Mouse (Mus musculus): ENCODE measurements around the gene Faf1.

DNA sequence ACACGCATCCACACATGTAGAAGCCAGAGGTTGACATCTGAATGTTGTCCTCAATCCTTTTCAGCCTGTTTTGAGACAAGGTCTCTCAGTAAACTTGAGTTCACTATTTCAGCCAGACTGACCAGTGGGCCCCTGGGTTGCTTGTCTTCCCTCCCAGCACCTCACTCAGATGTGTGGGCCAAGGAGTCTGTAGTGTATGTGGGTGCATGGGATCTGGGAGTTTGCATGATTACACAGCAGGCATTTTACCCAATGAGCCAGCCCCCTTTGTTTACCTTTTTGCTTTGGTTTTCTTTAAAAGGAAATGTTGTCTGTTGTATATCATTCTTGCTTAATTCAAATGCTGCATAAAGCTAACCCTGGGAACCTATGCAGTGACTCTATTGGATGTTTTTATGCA lies 138.8 kb downstream of the Faf1 start:
- TF ChIP-seq CTCF (conservative IDR thresholded peaks at IDR 0.05 in 1 of 2, IDR thresholded peaks at IDR 0.05 in 1 of 2; ENCODE audit: low read depth in 2 of 2, low read length in 2 of 2) (no peak), POLR2A (IDR thresholded peaks at IDR 0.05; ENCODE audit: low read depth, low read length) (no peak), USF1 (IDR thresholded peaks at IDR 0.05; ENCODE audit: low read depth, low read length) (no peak), MYC (IDR thresholded peaks at IDR 0.05; ENCODE audit: low read depth, low read length) (no peak), EP300 (IDR thresholded peaks at IDR 0.05; ENCODE audit: low read length) (no peak), POLR2AphosphoS2 (IDR thresholded peaks at IDR 0.05; ENCODE audit: low read depth, low read length) (no peak), HCFC1 (IDR thresholded peaks at IDR 0.05; ENCODE audit: low read depth, low read length) (no peak), IRF4 (IDR thresholded peaks at IDR 0.05; ENCODE audit: low read depth, low read length) (no peak), ZKSCAN1 (IDR thresholded peaks at IDR 0.05; ENCODE audit: borderline replicate concordance, low read depth, low read length) (no peak), E2F4 (IDR thresholded peaks at IDR 0.05; ENCODE audit: insufficient replicate concordance, low read depth, low read length) (no peak), SMC3 (IDR thresholded peaks at IDR 0.05; ENCODE audit: low read depth, low read length) (no peak), MXI1 (IDR thresholded peaks at IDR 0.05; ENCODE audit: low read depth, low read length) (no peak), MAFK (IDR thresholded peaks at IDR 0.05; ENCODE audit: insufficient replicate concordance, low read length) (no peak)
